Mouse (Mus musculus): Measurements from ENCODE around the gene Pafah2. TPM values are rescaled to one million over a fixed set of nuclear protein-coding genes. Genes with fewer than 3 reads are reported as not detected.

Pafah2 gene
- polyA plus RNA-seq, 1 experiment: 4.9 TPM

GRCm38 (mm10) chr4:134352261-134352707 is 43.8 kb upstream of the Pafah2 start:
- 85% methylated on average over 12 of the region's 12 CpGs for WGBS
- H3K27ac ChIP-seq (ENCODE audit: insufficient read depth, low read length): 0 out of 2 replicates have a peak overlapping the region, but pooled peaks have one; percentile 17
- no peaks in the 10 kb centered on the region for H3K36me3 ChIP-seq (ENCODE audit: control insufficient read depth, insufficient read depth, low read length)
- H3K4me1 ChIP-seq (ENCODE audit: control insufficient read depth, insufficient read depth, insufficient read length): peaks cover 4% of the 10 kb centered on the region; the same call in 1 of the 2 replicates
- DNase-seq (ENCODE audit: low read depth in 1 of 2, low spot score in 2 of 2): no peak
- no peaks in the 10 kb centered on the region for H3K27me3 ChIP-seq (ENCODE audit: control insufficient read depth, insufficient read depth, low read length)
- no peak overlapping the region for H3K4me3 ChIP-seq (ENCODE audit: extremely low read depth, insufficient read depth, insufficient read length)
- TF ChIP-seq POLR2A (IDR thresholded peaks at IDR 0.05; ENCODE audit: low read depth, low read length): no peak
- no peak for TF ChIP-seq CTCF (IDR thresholded peaks at IDR 0.05; ENCODE audit: extremely low read depth, insufficient read depth, insufficient read length, insufficient replicate concordance)

- DNase-seq (ENCODE audit: low read depth in 1 of 2, low spot score in 2 of 2): no peak
- 90% methylated on average over 7 of the region's 7 CpGs for WGBS
- Histone ChIP-seq H3K27me3 (ENCODE audit: control insufficient read depth, insufficient read depth, low read length) (no peaks in the 10 kb centered on the region), H3K4me1 (ENCODE audit: control insufficient read depth, insufficient read depth, insufficient read length) (peaks cover 4% of the 10 kb centered on the region; the same call in 1 of the 2 replicates), H3K36me3 (ENCODE audit: control insufficient read depth, insufficient read depth, low read length) (no peaks in the 10 kb centered on the region), H3K27ac (ENCODE audit: insufficient read depth, low read length) (no peak overlapping the region), H3K4me3 (ENCODE audit: extremely low read depth, insufficient read depth, insufficient read length) (no peak overlapping the region)
- TF ChIP-seq POLR2A (IDR thresholded peaks at IDR 0.05; ENCODE audit: low read depth, low read length): no peak
These were observed 43.2 kb upstream of the Pafah2 start for GRCm38 (mm10) chr4:134352929-134353328.

GRCm38 (mm10) chr4:134353527-134354409 is 42.4 kb upstream of the Pafah2 start:
- no peak overlapping the region for H3K4me3 ChIP-seq (ENCODE audit: extremely low read depth, insufficient read depth, insufficient read length)

GRCm38 (mm10) chr4:134355841-134356452 is 40.2 kb upstream of the Pafah2 start:
- no peak for DNase-seq (ENCODE audit: low read depth in 1 of 2, low spot score in 2 of 2)
- peaks cover 4% of the 10 kb centered on the region; the same call in 1 of the 2 replicates for H3K4me1 ChIP-seq (ENCODE audit: control insufficient read depth, insufficient read depth, insufficient read length)
- H3K27ac ChIP-seq (ENCODE audit: insufficient read depth, low read length): no peak overlapping the region
- WGBS: 67% methylated on average over 16 of the region's 16 CpGs
- no peak overlapping the region for H3K4me3 ChIP-seq (ENCODE audit: extremely low read depth, insufficient read depth, insufficient read length)
- TF ChIP-seq POLR2A (IDR thresholded peaks at IDR 0.05; ENCODE audit: low read depth, low read length) (no peak), CTCF (IDR thresholded peaks at IDR 0.05; ENCODE audit: extremely low read depth, insufficient read depth, insufficient read length, insufficient replicate concordance) (no peak)
- H3K36me3 ChIP-seq (ENCODE audit: control insufficient read depth, insufficient read depth, low read length): no peaks in the 10 kb centered on the region
- H3K27me3 ChIP-seq (ENCODE audit: control insufficient read depth, insufficient read depth, low read length): no peaks in the 10 kb centered on the region

More at GRCm38 (mm10) chr4:134353527-134354409, 42.4 kb upstream of the Pafah2 start:
- DNase-seq (ENCODE audit: low read depth in 1 of 2, low spot score in 2 of 2): no peak
- Histone ChIP-seq H3K36me3 (ENCODE audit: control insufficient read depth, insufficient read depth, low read length) (no peaks in the 10 kb centered on the region), H3K27ac (ENCODE audit: insufficient read depth, low read length) (no peak overlapping the region), H3K4me1 (ENCODE audit: control insufficient read depth, insufficient read depth, insufficient read length) (peaks cover 4% of the 10 kb centered on the region; the same call in 1 of the 2 replicates), H3K27me3 (ENCODE audit: control insufficient read depth, insufficient read depth, low read length) (no peaks in the 10 kb centered on the region)
- TF ChIP-seq POLR2A (IDR thresholded peaks at IDR 0.05; ENCODE audit: low read depth, low read length): no peak
- no peak for TF ChIP-seq CTCF (IDR thresholded peaks at IDR 0.05; ENCODE audit: extremely low read depth, insufficient read depth, insufficient read length, insufficient replicate concordance)
- 62% methylated on average over 5 of the region's 5 CpGs for WGBS

GRCm38 (mm10) chr4:134356591-134357460 is 39.3 kb upstream of the Pafah2 start:
- peak; percentile 41 to 58 for DNase-seq (ENCODE audit: low read depth in 1 of 2, low spot score in 2 of 2)
- no peaks in the 10 kb centered on the region for H3K27me3 ChIP-seq (ENCODE audit: control insufficient read depth, insufficient read depth, low read length)
- H3K27ac ChIP-seq (ENCODE audit: insufficient read depth, low read length): no peak overlapping the region
- 33% methylated on average over 22 of the region's 22 CpGs for WGBS
- TF ChIP-seq POLR2A (IDR thresholded peaks at IDR 0.05; ENCODE audit: low read depth, low read length): no peak
- peak; percentile 84; the same call in 1 of the 2 replicates for TF ChIP-seq CTCF (IDR thresholded peaks at IDR 0.05; ENCODE audit: extremely low read depth, insufficient read depth, insufficient read length, insufficient replicate concordance)
- no peaks in the 10 kb centered on the region for H3K36me3 ChIP-seq (ENCODE audit: control insufficient read depth, insufficient read depth, low read length)
- no peak overlapping the region for H3K4me3 ChIP-seq (ENCODE audit: extremely low read depth, insufficient read depth, insufficient read length)
- peaks cover 5% of the 10 kb centered on the region; the same call in 1 of the 2 replicates for H3K4me1 ChIP-seq (ENCODE audit: control insufficient read depth, insufficient read depth, insufficient read length)

GRCm38 (mm10) chr4:134357461-134357771 is 38.7 kb upstream of the Pafah2 start:
- TF ChIP-seq CTCF (IDR thresholded peaks at IDR 0.05; ENCODE audit: extremely low read depth, insufficient read depth, insufficient read length, insufficient replicate concordance) (no peak), POLR2A (IDR thresholded peaks at IDR 0.05; ENCODE audit: low read depth, low read length) (no peak)
- Histone ChIP-seq H3K27ac (ENCODE audit: insufficient read depth, low read length) (no peak overlapping the region), H3K4me1 (ENCODE audit: control insufficient read depth, insufficient read depth, insufficient read length) (peaks cover 9% of the 10 kb centered on the region; the same call in 1 of the 2 replicates), H3K4me3 (ENCODE audit: extremely low read depth, insufficient read depth, insufficient read length) (no peak overlapping the region), H3K27me3 (ENCODE audit: control insufficient read depth, insufficient read depth, low read length) (no peaks in the 10 kb centered on the region), H3K36me3 (ENCODE audit: control insufficient read depth, insufficient read depth, low read length) (no peaks in the 10 kb centered on the region)
- 49% methylated on average over 17 of the region's 17 CpGs for WGBS
- no peak for DNase-seq (ENCODE audit: low read depth in 1 of 2, low spot score in 2 of 2)

All from spleen, adult 2 months (tissue).